Mouse (Mus musculus): ENCODE data around the gene Rad9b. TPM values are rescaled to one million over a fixed set of nuclear protein-coding genes. Genes with fewer than 3 reads are reported as not detected.

Rad9b gene
- total RNA-seq, 2 experiments from 2014 or later, result 2.2 to 3.4 TPM

- peak; percentile 93 to 95 for DNase-seq
Observed at GRCm38 (mm10) chr5:122284183-122285028, 69.6 kb downstream of the Rad9b start, which contains the start of gene Pptc7. TSS of gene Pptc7 (plus strand) at chr5:122284365.

GRCm38 (mm10) chr5:122283828-122284182 is 70.2 kb downstream of the Rad9b start:
- peak in 1 of 2 experiments; percentile 49 for DNase-seq

- DNase-seq, result peak in 1 of 2 experiments; percentile 52
Observed at GRCm38 (mm10) chr5:122280827-122281462, 73.1 kb downstream of the Rad9b start.

GRCm38 (mm10) chr5:122280422-122280826 is 73.6 kb downstream of the Rad9b start:
- peak in 1 of 2 experiments; percentile 53 for DNase-seq

- no peak for DNase-seq
Observed at GRCm38 (mm10) chr5:122279799-122280421, 74.1 kb downstream of the Rad9b start.

- DNase-seq, result no peak
Observed at GRCm38 (mm10) chr5:122278946-122279345, 75.1 kb downstream of the Rad9b start.

- no peak for DNase-seq
Observed at GRCm38 (mm10) chr5:122274785-122275184, 79.2 kb downstream of the Rad9b start.

Other genes with a start within 250 kb of the Rad9b start
- gene Ccdc63, start 213.4 kb downstream of the Rad9b start, total RNA-seq (2021), result not detected
- 100 to 1,000 TPM; 165 to 169 TPM for gene Ppp1cc, start 196.0 kb downstream of the Rad9b start, total RNA-seq (2021)
- gene Hvcn1, start 147.4 kb downstream of the Rad9b start, total RNA-seq (2021), result 1 to 10 TPM; 1.7 to 3.3 TPM
- gene Tctn1, start 89.8 kb downstream of the Rad9b start, total RNA-seq (2021), result 10 to 100 TPM; 12.0 to 16.2 TPM
- gene Pptc7, start 69.9 kb downstream of the Rad9b start, total RNA-seq (2021), result 10 to 100 TPM; 53.2 to 55.4 TPM
- 100 to 1,000 TPM; 141 to 165 TPM for gene Vps29, start 136 bp upstream of the Rad9b start, total RNA-seq (2021)
- 10 to 100 TPM; 34.8 to 36.0 TPM for gene Gpn3, start 17.6 kb upstream of the Rad9b start, total RNA-seq (2021)
- 10 to 100 TPM; 30.2 to 38.9 TPM for gene Fam216a, start 18.1 kb upstream of the Rad9b start, total RNA-seq (2021)
- 100 to 1,000 TPM; 223 to 328 TPM for gene Arpc3, start 37.6 kb upstream of the Rad9b start, total RNA-seq (2021)
- 10 to 100 TPM; 44.2 to 52.2 TPM for gene Anapc7, start 67.5 kb upstream of the Rad9b start, total RNA-seq (2021)
- 100 to 1,000 TPM; 195 to 199 TPM for gene Atp2a2, start 148.0 kb upstream of the Rad9b start, total RNA-seq (2021)

All from adrenal gland, postnatal 36 days (tissue).